Mouse (Mus musculus) heart, postnatal 0 days (tissue): ENCODE measurements at regions not wholly inside any gene's neighbourhood (a gene's known extent, or its start where the extent isn't known, plus 50 kb on each side); places are given as distances from the start of the nearest gene placed in this dataset.

Experiments
- CTCF ChIP-seq: IDR thresholded peaks from 2 replicates; pipeline ENCODE4 v1.5.1; 2016; ENCODE audit warnings: antibody characterized with exemption, control low read depth, low read depth
- EP300 ChIP-seq: IDR thresholded peaks from 2 replicates; pipeline ENCODE4 v1.6.1; 2016; ENCODE audit warnings: antibody characterized with exemption, low read depth

DNA sequence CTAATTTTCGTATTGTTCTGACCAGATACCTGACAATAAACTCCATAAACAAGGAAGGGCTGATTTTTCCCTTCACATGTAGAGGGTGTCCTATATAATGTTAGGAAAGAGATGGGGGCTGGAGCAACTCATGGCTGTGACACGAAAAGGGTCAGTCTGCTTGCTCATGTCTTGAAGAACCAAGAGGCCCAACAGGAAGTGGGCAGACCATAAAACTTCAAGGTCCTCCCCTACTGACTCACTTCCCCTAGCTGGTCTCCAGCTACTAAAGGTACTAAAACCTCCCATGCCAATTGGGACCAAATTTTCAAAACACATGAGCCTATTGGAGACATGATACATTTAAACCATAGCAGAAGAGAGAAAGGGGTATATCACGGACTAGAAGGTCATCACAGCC, 302.1 kb upstream of the Tgfbr2 start:
- TF ChIP-seq EP300 (no peak), CTCF (no peak)
